Mouse (Mus musculus): Measurements from ENCODE around the gene Ppp1ca.

- no peak for TF ChIP-seq SIN3A (IDR thresholded peaks at IDR 0.05; ENCODE audit: low read length)
- TF ChIP-seq GABPA (IDR thresholded peaks at IDR 0.05; ENCODE audit: insufficient replicate concordance, low read depth, low read length): no peak
- TF ChIP-seq CTCF (conservative IDR thresholded peaks at IDR 0.05 in 1 of 2, IDR thresholded peaks at IDR 0.05 in 1 of 2; ENCODE audit: low read depth in 2 of 2, low read length in 2 of 2): no peak
These were observed 29.3 kb downstream of the Ppp1ca start for GRCm38 (mm10) chr19:4220957-4221743.

Data from CH12.LX (cell line).